ENCODE assay signal across 23 mouse cellular contexts in genomic region chr4:54866062-54866461, GRCm38 (mm10).
"Had no signal": no experiment of that assay in that cellular context is flagged by ENCODE, and none has a peak within 500 bp of the region (broad histone marks: within the 10 kb centered on the region; RNA-seq: fewer than 3 reads in every experiment).

No protein-coding gene starts in this region.

- H3K9me3 ChIP-seq: kidney, embryonic 15.5 days; limb, embryonic 10.5 days; limb, embryonic 13.5 days; liver, embryonic 12.5 days; liver, embryonic 15.5 days; lung, embryonic 15.5 days; midbrain, embryonic 10.5 days; midbrain, embryonic 13.5 days; neural tube, embryonic 12.5 days; neural tube, embryonic 15.5 days; stomach, embryonic 15.5 days had no signal

- ATAC-seq: liver, embryonic 12.5 days; midbrain, embryonic 13.5 days had no signal

- H3K27me3 ChIP-seq: kidney, embryonic 15.5 days; limb, embryonic 13.5 days; liver, embryonic 12.5 days; liver, embryonic 15.5 days; lung, embryonic 15.5 days; megakaryocyte, embryonic 14.5 days; midbrain, embryonic 13.5 days; neural tube, embryonic 12.5 days; neural tube, embryonic 15.5 days; stomach, embryonic 15.5 days had no signal

- DNase-seq: kidney, adult 8-10 months; kidney, postnatal 14 days; kidney, postnatal 4 days; liver; lung, adult 18-20 months; lung, postnatal 10 days; lung, postnatal 36 days; retina, postnatal 1 day; right cerebral cortex, postnatal 25 days; spleen, adult 18-20 months; thymus, postnatal 25 days had no signal

- H3K27ac ChIP-seq: kidney, embryonic 15.5 days; limb, embryonic 10.5 days; limb, embryonic 13.5 days; liver, embryonic 12.5 days; liver, embryonic 15.5 days; lung, embryonic 15.5 days; midbrain, embryonic 10.5 days; midbrain, embryonic 13.5 days; neural tube, embryonic 12.5 days; neural tube, embryonic 15.5 days; stomach, embryonic 15.5 days had no signal

- H3K9ac ChIP-seq: kidney, embryonic 15.5 days; limb, embryonic 13.5 days; liver, embryonic 12.5 days; liver, embryonic 15.5 days; lung, embryonic 15.5 days; midbrain, embryonic 13.5 days; neural tube, embryonic 12.5 days; neural tube, embryonic 15.5 days; stomach, embryonic 15.5 days had no signal

- H3K4me1 ChIP-seq: kidney, embryonic 15.5 days; limb, embryonic 10.5 days; limb, embryonic 13.5 days; liver, embryonic 12.5 days; liver, embryonic 15.5 days; lung, embryonic 15.5 days; megakaryocyte, embryonic 14.5 days; midbrain, embryonic 13.5 days; neural tube, embryonic 12.5 days; neural tube, embryonic 15.5 days; stomach, embryonic 15.5 days had no signal

- H3K36me3 ChIP-seq: kidney, embryonic 15.5 days; limb, embryonic 10.5 days; limb, embryonic 13.5 days; liver, embryonic 12.5 days; liver, embryonic 15.5 days; lung, embryonic 15.5 days; midbrain, embryonic 10.5 days; midbrain, embryonic 13.5 days; neural tube, embryonic 12.5 days; neural tube, embryonic 15.5 days; stomach, embryonic 15.5 days had no signal

- H3K4me2 ChIP-seq: kidney, embryonic 15.5 days; limb, embryonic 13.5 days; liver, embryonic 12.5 days; liver, embryonic 15.5 days; lung, embryonic 15.5 days; midbrain, embryonic 13.5 days; neural tube, embryonic 12.5 days; neural tube, embryonic 15.5 days; stomach, embryonic 15.5 days had no signal

- H3K4me3 ChIP-seq: kidney, embryonic 15.5 days; limb, embryonic 10.5 days; limb, embryonic 13.5 days; liver, embryonic 12.5 days; liver, embryonic 15.5 days; lung, embryonic 15.5 days; megakaryocyte, embryonic 14.5 days; midbrain, embryonic 10.5 days; midbrain, embryonic 13.5 days; neural tube, embryonic 12.5 days; neural tube, embryonic 15.5 days; stomach, embryonic 15.5 days had no signal
